Mouse (Mus musculus) hindlimb bud, embryonic 11.5 days (tissue): ENCODE data around the gene Cfap43.

Source experiments
- DNase-seq: peaks from one replicate; pipeline ENCODE4 v3.0.0-alpha.2; 2012; ENCODE audit warnings: low read depth, low spot score; ENCODE audit errors: extremely low spot score

Cfap43 gene

DNA sequence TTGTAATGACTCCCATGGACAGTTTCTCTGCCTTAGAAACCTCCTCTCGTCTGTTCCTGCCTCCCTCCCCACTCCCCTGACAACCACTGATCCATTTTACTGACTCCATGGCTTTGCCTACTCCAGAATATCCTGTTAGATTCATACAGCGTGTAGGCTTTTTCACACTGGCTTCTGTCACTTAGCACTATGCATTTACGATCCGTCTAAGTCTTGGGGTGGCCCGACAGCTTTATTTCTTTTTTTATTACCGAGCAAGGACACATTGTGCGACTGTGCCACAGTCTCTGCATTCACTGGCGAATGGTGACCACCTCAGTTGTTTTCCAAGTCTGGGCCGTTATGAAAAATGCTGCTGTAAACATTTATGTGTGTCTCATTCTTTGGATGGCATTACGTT, 120.5 kb downstream of the Cfap43 start:
- DNase-seq = no peak

DNA sequence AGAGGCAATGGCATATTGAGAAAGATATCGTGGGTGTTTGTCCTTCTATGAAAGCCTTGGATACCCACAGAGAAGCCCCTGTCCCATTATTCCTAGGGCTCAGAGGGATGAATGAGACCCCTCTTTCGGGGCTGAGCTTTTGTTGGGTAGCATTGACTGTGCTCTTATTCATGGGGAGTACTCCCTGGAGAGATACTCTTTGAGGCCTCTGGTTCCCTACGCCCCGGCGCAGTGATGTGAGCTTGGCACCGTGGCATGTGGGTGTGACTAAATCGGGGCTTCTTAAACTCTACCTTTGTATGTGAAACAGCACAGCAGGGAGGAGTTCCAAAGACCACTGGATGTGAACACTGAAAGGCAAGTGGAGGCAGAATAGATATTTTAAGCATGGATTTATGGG, 122.4 kb downstream of the Cfap43 start:
- no peak for DNase-seq

DNA sequence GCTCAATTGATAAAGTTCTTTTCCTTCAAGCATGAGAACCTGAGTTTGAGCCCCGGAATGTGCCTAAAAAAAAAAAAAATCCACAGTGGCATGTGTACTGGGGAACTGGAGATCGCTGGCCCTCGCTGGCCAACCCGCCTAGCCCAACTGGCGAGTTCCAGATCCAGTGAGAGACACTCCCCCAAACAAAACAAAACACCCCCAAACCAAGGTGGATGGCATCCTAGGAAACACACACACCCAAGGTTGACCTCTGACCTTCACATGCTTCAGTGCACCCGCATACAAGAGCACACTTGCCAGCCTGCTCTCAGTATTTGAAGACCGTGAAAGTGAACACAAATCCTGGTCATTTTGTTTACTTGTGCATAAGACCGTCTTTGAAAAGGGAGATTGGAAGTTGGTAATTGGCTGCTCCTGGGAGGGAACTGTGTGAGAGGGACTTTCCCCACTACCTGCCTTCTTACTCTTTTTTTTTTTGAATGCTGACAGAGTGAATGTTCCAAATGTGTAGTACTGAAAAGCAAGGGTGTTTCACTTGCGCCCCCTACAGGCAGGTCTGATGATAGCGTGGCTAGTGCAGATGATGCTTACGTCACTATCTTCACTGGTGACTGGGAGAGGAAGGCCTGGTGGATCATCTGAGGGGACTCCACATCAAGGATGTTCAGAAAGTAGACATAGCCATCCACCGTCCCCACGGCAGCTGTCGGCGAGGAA, 123.9 kb downstream of the Cfap43 start:
- DNase-seq = no peak

DNA sequence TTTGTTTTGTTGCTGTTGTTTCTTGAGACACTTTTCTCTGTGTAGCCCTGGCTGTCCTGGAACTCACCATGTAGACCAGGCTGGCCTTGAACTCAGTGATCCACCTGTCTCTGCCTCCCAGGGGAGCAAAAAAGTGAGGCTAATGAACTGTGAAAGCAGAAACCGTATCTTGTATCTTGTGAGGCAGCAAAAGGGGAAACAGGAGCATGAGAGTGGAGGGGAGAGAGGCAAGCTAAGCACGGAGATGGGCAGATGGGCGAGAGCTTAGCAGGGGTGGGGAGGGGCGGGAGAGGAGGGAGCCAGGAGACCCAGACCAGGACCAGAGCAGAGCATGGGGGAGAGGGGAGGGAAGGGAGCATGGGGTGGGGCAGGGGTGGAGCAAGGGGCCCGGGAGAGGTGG, 124.8 kb downstream of the Cfap43 start:
- no peak for DNase-seq

DNA sequence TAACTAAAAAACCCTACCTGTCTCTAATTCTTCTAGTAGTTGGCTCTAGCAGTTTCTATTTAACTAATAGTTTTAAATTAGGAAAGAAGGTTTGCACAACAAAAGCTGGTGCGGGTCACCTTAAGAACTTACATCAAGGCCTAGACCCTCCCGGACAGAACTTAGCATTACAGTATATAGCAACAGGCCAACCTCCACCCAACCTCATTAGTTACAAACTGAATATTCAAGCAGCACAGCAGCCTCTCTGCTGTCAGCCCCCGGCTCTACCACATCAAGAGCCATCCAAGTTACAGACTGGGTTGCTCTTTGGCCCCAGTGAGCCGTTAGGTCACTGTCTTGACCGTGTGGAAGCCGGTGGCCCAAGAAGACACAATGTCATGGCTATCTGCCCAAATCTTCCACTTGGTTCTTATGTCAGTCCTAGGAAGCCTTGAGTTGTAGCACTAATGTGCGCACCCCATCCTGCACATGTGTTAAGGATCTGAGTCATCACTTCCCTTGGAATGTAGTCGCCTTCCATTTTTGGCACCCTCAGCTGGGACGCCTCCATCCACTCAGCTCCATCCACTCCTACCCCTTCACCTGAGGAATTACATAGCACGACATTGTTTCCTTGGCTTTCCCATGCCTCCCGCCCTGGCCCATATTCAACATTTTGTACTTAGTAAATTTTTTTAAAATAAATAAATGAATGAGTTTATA, 128.6 kb downstream of the Cfap43 start:
- no peak for DNase-seq

DNA sequence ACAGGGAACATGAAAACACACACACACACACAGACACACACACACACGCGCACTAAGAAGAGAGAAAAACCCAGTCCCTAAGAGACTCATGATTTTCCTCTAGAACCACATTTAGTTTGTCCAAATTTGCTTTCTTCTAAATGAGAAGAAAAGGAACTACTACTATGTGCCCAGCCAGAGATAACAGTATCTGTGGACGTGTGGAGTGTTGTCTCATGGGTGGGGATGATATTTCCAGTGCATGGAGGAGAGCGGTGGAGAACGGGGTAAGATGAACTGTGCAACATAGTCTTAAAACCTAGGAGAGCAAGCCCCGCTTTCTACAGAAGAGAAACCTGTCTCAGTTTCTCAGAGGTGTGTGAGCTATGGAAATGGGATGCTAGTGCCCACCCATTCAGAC, 135.2 kb downstream of the Cfap43 start:
- no peak for DNase-seq

DNA sequence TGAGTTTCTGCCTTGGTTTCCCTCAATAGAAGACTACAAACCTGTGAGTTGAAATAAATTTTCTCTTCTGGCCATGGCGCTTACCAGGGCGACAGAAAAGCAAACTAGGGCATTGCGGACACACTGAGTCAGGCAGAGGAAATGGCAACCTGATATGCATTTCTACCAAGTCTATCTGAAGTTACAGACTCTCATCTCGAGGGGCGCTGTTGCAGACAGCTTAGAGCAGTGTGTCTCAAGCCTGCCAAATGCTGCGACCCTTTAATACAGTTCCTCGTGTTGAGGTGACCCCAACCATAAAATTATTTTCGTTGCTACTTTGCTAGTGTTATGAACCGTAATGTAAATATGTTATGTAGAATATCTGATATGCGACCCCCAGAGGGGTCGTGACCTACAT, 138.1 kb downstream of the Cfap43 start:
- DNase-seq = no peak

DNA sequence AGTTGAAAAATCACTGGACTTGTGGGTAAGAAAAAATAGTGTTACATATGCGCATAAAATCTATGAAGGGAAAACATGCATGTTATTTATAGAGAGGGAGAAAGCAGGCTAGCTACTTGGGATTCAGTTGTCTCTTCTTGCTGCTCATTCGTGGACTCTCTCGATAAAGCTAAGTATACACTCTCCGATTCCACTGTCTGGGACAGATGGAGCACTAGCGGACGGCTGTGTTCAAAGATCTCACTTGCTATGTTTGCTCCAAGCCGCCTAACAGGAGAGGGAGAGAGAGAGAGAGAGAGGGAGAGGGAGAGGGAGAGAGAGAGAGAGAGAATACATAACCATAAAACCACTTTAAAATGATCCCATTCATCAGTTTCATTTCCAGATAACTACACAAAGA, 138.9 kb downstream of the Cfap43 start:
- no peak for DNase-seq

DNA sequence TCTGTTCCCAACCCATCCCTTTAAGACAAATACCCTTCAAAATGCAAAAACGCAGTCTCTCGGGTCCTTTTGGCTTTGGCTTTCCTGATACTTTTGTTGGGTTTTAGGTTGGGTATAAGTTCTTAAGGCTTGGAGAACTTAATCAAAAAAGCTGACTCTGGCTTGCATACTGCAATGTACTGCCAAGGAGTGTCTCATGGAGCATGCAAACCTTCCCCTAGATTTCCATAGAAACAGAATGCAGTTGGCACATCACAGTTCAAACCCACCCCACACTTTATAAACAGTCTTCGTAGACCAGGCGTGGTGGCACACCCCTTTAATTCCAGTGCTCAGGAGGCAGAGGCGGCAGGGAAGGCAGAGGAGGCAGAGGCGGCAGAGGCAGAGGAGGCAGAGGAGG, 141.2 kb downstream of the Cfap43 start:
- no peak for DNase-seq

DNA sequence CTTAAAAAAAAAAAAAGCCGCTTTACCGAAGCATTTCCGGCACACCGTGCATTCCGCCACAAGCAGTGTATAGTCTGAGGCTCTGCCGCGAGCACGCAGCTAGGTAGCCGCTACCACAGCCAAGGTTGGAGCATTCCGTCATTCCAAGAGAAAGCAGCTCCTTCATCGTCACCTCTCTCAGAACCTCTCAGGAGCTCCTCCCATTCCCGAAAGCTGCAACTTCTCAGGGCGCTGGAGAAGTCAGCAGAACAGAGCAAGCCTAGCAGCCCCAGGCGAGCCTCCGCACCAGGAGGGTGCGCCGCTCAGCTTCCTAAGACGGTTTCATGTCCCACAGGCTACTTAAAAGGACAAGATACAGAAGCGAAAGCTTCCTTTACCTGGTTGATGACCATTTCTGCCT, 163.5 kb downstream of the Cfap43 start:
- DNase-seq = no peak

DNA sequence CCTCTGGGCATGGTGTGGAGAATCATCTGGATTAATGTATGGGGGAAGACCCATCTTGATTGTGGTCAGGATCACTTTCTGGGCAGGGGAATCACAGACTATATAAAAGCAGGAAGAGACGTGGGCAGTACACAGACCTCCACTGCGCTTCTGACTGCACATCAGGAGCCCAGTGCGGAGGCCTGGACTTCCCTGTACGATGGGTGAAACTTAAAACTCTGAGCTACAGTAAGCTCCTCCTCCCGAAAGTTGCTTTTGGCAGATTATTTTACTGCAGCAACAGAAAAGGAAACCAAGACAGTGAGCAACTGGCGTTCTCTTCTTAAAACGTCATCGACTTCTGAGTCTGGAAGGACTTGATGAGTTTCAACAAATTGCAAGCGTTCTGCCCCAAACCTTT, 164.2 kb downstream of the Cfap43 start:
- no peak for DNase-seq

DNA sequence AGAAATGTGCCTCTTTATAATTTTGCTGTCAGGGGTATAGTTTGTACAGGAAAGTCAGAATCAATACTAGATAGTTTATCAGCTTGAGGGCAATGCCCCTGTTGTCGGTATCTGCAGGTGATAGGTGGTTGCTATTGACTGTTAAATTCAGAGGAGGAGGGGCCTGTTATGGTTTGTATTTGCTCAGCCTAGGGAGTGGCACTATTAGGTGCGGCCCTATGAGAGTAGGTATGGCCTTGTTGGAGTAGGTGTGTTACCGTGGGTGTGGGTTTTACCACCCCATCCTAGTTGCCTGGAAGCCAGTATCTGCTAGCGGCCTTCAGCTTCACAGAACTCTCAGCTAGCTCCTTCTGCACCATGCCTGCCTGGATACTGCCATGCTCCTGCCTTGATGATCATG, 165.2 kb downstream of the Cfap43 start:
- no peak for DNase-seq

DNA sequence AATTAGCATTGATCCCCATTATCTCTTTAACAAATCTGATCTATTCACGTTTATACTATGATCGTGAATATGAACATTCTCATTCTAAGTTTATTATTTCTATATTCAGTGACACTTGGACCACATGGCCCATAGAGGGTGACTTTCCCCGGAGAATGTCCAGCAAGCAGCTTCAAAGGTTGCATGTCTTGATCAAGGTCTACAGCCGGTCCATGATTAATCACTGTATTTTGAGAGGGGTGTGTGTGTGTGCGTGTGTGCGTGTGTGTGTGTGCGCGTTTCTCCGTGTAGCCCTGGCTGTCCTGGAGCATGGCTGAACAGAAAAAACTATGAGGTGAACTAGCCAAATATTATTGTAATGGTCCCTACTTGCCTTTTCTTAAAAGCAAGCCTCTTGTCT, 166.6 kb downstream of the Cfap43 start:
- no peak for DNase-seq

DNA sequence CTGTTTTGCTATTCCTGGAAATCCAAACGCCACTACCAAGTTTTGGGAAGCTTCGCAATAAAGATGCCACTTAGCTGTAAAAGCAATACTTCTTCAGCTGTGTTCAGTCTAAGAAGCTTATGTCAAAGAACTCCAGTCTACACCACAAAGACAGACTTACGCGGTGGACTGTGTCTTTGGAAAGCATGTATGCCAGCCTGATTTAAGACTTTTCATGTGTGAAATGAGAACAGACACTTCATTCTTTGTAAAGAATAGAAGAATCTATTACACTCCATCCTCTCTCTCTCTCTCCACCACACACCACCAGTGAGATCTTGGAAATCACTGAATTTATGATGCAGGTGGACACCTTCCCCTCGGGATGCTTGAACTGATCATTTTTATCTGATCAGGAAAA, 168.7 kb downstream of the Cfap43 start:
- DNase-seq = no peak

DNA sequence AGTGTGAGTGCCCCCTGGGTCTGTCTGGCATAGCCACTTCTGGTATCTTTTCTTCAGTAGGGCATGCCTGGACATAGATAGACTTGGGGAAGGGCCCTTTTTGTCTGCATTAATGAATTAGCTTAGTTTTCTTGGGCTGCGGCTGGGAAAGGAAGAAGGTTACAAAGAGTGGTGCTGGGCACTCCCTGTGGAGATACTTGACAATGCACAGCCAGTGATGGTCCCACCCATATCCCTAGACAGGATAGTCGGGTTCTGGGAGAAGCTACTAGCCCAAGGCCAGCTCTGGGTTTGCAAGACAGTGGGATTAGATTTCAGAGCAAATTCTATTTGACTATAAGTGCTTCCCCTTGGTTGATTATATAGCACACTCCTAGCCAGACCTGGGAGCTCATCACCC, 170.1 kb downstream of the Cfap43 start:
- no peak for DNase-seq

DNA sequence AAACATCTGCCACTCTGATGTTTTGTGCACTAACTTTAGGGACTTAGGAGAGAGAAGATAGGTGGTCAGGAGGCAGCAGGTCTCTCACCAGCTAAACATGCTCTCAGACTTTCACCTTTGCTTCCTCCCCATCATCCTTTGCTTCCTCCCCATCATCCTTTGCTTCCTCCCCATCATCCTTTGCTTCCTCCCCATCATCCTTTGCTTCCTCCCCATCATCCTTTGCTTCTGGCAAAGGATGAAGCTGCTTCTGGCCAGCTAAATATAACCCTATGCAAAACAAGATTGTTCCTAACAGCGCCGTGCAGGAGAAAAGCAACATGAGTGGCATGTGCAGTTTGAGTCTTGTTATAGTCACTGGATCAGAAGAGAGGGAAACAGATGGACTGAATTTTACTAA, 172.0 kb downstream of the Cfap43 start:
- DNase-seq = no peak

DNA sequence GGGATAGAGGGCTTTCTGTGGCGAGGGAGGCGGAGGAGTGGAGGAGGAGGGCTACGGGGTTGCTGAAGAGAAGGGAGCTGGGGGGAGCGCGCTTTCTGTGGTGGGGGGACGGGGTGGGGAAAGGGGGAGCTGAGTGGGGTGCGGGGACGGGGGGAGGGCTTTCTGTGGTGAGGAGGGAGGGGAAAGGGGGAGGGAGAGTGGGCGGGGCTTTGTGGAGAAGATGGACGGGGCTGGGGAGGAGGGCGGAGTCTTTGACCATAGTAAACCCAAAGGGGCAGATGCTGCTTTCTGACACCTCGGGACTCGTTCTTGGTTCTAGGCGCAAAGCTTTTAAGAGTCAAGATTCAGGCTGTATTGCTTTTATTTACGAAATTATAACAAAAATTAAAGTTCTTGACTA, 187.2 kb downstream of the Cfap43 start:
- no peak for DNase-seq

DNA sequence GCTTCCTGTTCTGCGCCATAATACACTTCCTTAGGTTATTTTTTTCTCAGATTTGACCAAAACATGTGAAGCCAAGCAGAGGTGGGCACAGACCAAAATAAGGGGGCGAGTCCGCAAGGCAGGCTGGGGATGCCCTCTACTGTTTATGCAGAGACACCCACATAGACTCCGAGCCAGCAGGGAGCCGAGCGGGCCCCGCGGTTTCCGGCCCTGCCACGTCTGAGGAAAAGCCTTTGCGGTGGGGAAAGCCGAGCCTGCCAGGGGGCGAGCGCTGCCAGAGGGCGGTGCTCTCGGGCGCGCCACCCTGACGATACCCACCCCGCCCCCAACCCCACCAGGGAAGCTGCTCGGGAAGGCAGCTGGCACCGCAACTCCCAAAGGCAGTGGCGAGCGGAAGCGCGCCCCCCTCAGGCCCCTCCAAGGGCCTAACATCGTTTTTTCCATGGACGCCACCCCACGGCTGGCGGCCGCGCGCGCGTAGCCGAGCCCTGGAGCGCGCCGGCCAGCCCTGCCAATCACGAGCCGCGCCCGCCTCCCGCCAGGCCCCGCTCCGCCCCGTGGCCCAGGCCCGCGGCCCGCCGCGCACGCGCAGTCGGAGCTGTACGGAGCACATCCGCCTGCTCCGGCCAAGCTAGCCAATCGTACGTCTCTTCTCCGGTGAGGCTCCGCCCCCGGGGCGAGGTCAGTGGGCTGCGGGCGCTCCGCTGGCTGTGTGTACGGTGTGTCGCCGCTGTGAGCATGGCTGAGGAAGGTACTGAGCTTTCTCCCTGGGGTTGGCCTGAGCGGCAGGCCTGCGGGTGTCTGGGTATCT, 187.8 kb downstream of the Cfap43 start, which contains the start of gene Sfr1:
Gene Sfr1, plus strand, starts transcription at position 612 of the 811 bp plus-strand sequence.
- peak; percentile 84 for DNase-seq

DNA sequence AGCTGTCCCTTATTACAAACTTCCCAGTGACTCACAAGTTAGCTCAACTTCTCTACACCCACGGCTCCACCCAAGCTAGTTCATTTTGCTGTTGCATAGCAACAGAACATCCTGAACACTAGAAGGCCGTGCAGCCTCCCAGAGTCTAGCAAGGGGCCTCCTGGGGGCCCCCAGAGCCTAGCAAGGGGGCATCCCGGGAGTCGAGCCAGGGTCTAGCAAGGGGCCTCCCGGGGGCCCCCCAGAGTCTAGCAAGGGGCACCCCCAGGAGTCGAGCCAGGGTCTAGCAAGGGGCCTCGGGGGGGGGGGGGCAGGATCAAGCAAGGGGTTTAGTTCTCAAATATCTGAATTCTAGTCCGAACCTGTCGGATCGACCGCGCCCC, 188.4 kb downstream of the Cfap43 start:
- DNase-seq = peak; percentile 30

DNA sequence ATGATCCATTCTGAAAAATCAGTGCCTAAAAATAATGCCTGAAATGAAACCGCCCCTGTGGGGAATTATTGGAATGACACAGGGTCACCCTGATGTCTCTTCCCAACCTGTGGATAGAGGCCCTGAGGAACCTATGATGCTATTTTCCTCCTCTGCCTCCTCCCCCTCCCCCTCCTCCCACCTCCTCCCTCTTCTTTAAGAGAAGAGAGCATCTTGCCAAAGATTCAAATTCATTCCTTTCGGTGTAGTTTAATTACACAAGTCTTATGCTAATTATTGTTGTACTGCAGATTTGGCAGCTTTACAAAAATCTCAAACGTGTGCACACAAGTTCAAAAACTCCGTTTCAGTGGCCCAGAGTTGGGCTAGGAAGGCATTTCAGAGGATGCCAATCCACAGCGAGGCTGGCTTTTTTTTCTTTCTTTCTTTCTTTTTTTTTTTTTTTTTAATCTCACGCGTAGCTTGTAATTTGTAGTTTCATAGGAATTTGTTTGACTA, 193.4 kb downstream of the Cfap43 start:
- no peak for DNase-seq

DNA sequence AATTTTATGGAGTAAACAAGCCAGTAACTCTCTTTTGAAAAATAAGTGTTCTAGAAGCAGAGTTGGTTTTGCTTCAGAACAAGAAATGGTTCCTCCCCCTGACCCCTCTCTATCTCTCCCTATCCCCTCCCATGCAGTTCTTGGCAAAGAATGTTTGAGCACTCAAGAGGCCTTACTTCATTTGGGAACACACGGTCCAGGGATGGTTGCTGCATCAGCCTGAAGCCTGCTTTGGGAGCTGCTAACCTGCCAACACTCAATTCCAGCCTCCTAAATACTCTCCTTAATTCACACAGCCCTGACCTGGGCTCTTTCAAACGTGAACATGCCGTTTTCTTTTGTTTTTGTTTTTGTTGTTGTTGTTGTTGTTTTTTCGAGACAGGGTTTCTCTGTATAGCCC, 194.2 kb downstream of the Cfap43 start:
- DNase-seq = no peak

DNA sequence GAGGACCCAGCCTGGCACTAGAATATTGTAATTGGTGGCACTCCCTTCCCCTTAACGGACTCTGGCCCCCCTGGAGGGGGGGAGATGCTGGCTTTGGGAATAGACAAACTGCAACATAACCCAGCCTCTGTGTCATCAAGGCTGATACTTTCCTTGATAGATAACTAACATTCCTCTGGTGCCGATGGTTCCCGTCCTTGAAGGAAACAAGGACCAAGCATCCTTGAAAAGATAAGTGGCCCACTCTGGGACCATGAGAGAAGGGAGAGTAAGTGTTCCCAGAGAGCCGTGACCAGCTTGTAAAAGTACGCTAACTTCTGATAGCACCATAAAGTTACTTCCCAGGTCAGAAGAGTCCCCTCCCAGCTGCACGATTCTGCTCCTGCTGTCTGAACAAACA, 196.6 kb downstream of the Cfap43 start:
- DNase-seq = no peak
